Mouse (Mus musculus): ENCODE measurements around the gene Tnfrsf19. TPM values are rescaled to one million over a fixed set of nuclear protein-coding genes. Genes with fewer than 3 reads are reported as not detected.

Gene Tnfrsf19
- 4.4 and 4.7 TPM in 2 replicates for polyA plus RNA-seq (2015; fragmentation: Nextera tagmentation; extraction: Ambion mirVana)

GRCm38 (mm10) chr14:61046091-61046681 lies at the start of gene Tnfrsf19:
TSS of gene Tnfrsf19 (minus strand) at chr14:61046490.
- Histone ChIP-seq H3K27ac (replicated peaks) (no peak within 1 kb of the TSS), H3K36me3 (replicated peaks) (no peaks in the 10 kb centered on the region), H3K4me3 (replicated peaks) (peak within 1 kb of the TSS; percentile 46), H3K27me3 (peaks cover 44% of the 10 kb centered on the region), H3K9me3 (replicated peaks) (no peaks in the 10 kb centered on the region), H3K9ac (peak within 1 kb of the TSS; percentile 15; the same call in 1 of the 2 replicates), H3K4me1 (replicated peaks) (peaks cover 6% of the 10 kb centered on the region; the same call in 1 of the 2 replicates), H3K4me2 (peak within 1 kb of the TSS; percentile 64)
- WGBS (ENCODE audit: insufficient replicate concordance), result under 1% methylated on average over 38 of the region's 38 CpGs
- ATAC-seq (ENCODE audit: insufficient read depth), result peak; percentile 60; the same call in 1 of the 2 replicates

- Histone ChIP-seq H3K9me3 (replicated peaks) (no peaks in the 10 kb centered on the region), H3K4me3 (replicated peaks) (no peak overlapping the region), H3K4me1 (replicated peaks) (no peaks in the 10 kb centered on the region), H3K36me3 (replicated peaks) (no peaks in the 10 kb centered on the region), H3K9ac (no peak overlapping the region), H3K27me3 (no peaks in the 10 kb centered on the region), H3K4me2 (no peak overlapping the region), H3K27ac (replicated peaks) (no peak overlapping the region)
- 67% methylated on average over 3 of the region's 3 CpGs for WGBS (ENCODE audit: insufficient replicate concordance)
- ATAC-seq (ENCODE audit: insufficient read depth), result no peak
Measured at GRCm38 (mm10) chr14:61092073-61092472, 45.8 kb upstream of the Tnfrsf19 start.

DNA sequence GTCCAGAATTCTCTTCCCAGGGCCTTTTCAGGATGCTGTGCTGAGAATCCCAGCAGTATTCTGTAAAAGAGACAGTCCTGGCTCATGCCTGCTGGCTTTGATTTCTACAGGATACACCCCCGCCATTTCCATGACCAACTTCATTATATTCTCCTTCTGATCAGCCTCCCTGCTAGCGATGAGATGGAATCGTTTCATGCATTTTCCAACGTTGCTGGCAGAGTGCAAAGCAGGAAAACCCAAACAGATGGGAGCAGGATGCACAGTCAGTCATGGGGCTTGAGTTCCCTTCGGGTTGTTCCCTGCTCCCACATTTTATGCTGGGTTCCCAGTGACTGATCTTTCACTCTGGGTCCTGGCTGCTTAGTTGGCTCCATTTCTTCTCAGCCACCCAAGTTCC lies 44.7 kb upstream of the Tnfrsf19 start:
- Histone ChIP-seq H3K9me3 (replicated peaks) (no peaks in the 10 kb centered on the region), H3K36me3 (replicated peaks) (no peaks in the 10 kb centered on the region), H3K9ac (no peak overlapping the region), H3K27ac (replicated peaks) (no peak overlapping the region), H3K4me3 (replicated peaks) (no peak overlapping the region), H3K4me1 (replicated peaks) (no peaks in the 10 kb centered on the region), H3K27me3 (no peaks in the 10 kb centered on the region), H3K4me2 (no peak overlapping the region)
- WGBS (ENCODE audit: insufficient replicate concordance), result 63% methylated on average over 5 of the region's 5 CpGs
- ATAC-seq (ENCODE audit: insufficient read depth), result no peak

GRCm38 (mm10) chr14:61088187-61088586 lies 41.9 kb upstream of the Tnfrsf19 start:
- 59% methylated on average over 8 of the region's 8 CpGs for WGBS (ENCODE audit: insufficient replicate concordance)
- H3K27ac ChIP-seq (replicated peaks), result no peak overlapping the region
- no peaks in the 10 kb centered on the region for H3K27me3 ChIP-seq
- H3K9ac ChIP-seq, result no peak overlapping the region
- no peaks in the 10 kb centered on the region for H3K9me3 ChIP-seq (replicated peaks)
- no peak for ATAC-seq (ENCODE audit: insufficient read depth)
- H3K4me1 ChIP-seq (replicated peaks), result no peaks in the 10 kb centered on the region
- no peak overlapping the region for H3K4me3 ChIP-seq (replicated peaks)
- no peaks in the 10 kb centered on the region for H3K36me3 ChIP-seq (replicated peaks)
- no peak overlapping the region for H3K4me2 ChIP-seq

GRCm38 (mm10) chr14:61085325-61085724 lies 39.0 kb upstream of the Tnfrsf19 start:
- Histone ChIP-seq H3K36me3 (replicated peaks) (no peaks in the 10 kb centered on the region), H3K4me2 (no peak overlapping the region), H3K27ac (replicated peaks) (no peak overlapping the region), H3K27me3 (no peaks in the 10 kb centered on the region), H3K4me3 (replicated peaks) (no peak overlapping the region), H3K9ac (no peak overlapping the region), H3K4me1 (replicated peaks) (no peaks in the 10 kb centered on the region), H3K9me3 (replicated peaks) (no peaks in the 10 kb centered on the region)
- ATAC-seq (ENCODE audit: insufficient read depth), result no peak
- 52% methylated on average over 3 of the region's 3 CpGs for WGBS (ENCODE audit: insufficient replicate concordance)

DNA sequence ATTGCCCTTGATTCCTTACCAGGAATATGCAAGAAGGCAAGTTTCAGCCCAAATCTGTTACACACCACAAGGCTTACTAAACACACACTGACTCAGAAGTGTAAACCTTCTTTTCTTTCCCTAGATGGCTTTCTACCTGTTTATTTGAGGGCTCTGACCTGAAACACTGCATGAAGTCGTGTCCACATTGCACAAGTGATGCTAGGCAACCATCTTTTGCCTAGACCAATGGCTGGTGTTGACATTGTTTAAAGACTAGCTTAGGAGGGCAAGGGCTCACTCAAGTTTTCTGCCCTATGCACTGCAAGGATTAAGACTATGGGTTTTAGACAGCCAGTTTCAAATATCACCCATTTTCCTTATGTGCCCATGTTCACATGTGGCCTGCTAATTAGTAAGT lies 23.3 kb upstream of the Tnfrsf19 start:
- H3K4me3 ChIP-seq (replicated peaks), result no peak overlapping the region
- H3K4me1 ChIP-seq (replicated peaks), result 0 out of 2 replicates have a peak, but pooled peaks cover 3% of the 10 kb centered on the region
- 0 out of 2 replicates have a peak overlapping the region, but pooled peaks have one; percentile 33 for H3K27ac ChIP-seq (replicated peaks)
- H3K27me3 ChIP-seq, result no peaks in the 10 kb centered on the region
- H3K36me3 ChIP-seq (replicated peaks), result no peaks in the 10 kb centered on the region
- no peak overlapping the region for H3K9ac ChIP-seq
- H3K4me2 ChIP-seq, result no peak overlapping the region
- no peak for ATAC-seq (ENCODE audit: insufficient read depth)
- H3K9me3 ChIP-seq (replicated peaks), result no peaks in the 10 kb centered on the region
- WGBS (ENCODE audit: insufficient replicate concordance), result 29% methylated on average over 1 of the region's 1 CpGs

DNA sequence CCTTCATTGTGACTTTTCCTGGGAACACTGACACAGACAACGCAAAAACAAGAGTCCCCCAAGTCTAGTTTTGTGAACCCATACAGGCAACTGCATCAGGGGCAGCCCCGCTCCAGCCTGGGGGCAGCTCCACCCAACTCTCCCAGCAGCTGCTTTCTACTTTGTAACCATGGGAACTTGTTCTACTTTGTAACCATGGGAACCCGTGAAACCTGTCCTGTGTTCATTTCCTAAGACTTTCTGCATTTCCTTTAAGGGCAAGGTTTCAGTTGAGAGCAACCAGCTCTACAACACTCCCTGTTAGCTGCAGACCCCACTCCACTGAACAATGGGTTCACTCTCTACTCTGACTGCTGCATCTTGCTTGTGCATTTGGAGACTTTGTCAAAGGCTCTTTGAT lies 15.4 kb upstream of the Tnfrsf19 start:
- H3K27me3 ChIP-seq, result peaks cover 23% of the 10 kb centered on the region
- no peaks in the 10 kb centered on the region for H3K9me3 ChIP-seq (replicated peaks)
- ATAC-seq (ENCODE audit: insufficient read depth), result no peak
- 50% methylated on average over 3 of the region's 3 CpGs for WGBS (ENCODE audit: insufficient replicate concordance)
- no peak overlapping the region for H3K4me2 ChIP-seq
- no peak overlapping the region for H3K27ac ChIP-seq (replicated peaks)
- no peaks in the 10 kb centered on the region for H3K36me3 ChIP-seq (replicated peaks)
- H3K4me1 ChIP-seq (replicated peaks), result no peaks in the 10 kb centered on the region
- H3K9ac ChIP-seq, result no peak overlapping the region
- H3K4me3 ChIP-seq (replicated peaks), result no peak overlapping the region

DNA sequence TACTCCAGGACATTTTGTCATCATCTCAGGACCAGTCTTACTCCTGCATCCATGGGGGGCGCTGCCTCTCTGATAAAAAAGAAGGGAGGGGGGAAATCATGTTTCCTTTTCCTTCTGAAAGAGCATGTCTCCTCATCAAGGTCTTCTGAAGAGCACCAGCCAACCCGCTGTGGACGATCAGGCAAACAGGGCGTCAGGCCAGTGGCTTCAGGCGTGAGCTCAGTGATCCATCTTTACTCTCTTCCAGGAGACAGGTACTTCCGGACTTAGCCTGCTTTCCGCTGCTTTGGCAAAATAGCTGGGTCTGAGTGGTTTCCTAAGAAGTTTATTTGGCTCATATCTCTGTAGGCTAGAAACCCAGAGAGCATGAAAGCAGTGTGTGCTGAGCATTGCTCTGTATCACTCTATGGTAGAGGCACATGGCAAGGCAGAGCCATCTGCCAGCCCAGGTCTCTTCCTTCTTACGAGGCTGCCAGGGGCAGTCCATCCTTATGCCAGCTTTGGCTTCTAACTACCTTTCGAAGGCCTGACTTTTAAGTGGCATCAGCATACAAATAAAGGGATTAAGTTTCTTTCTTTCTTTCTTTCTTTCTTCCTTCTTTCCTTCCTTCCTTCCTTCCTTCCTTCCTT lies 13.1 kb upstream of the Tnfrsf19 start:
- H3K9me3 ChIP-seq (replicated peaks), result no peaks in the 10 kb centered on the region
- WGBS (ENCODE audit: insufficient replicate concordance), result 55% methylated on average over 9 of the region's 9 CpGs
- ATAC-seq (ENCODE audit: insufficient read depth), result no peak
- no peak overlapping the region for H3K4me3 ChIP-seq (replicated peaks)
- H3K27me3 ChIP-seq, result peaks cover 46% of the 10 kb centered on the region
- no peak overlapping the region for H3K4me2 ChIP-seq
- H3K4me1 ChIP-seq (replicated peaks), result no peaks in the 10 kb centered on the region
- no peak overlapping the region for H3K27ac ChIP-seq (replicated peaks)
- H3K36me3 ChIP-seq (replicated peaks), result no peaks in the 10 kb centered on the region
- no peak overlapping the region for H3K9ac ChIP-seq

GRCm38 (mm10) chr14:61056962-61057361 lies 10.7 kb upstream of the Tnfrsf19 start:
- Histone ChIP-seq H3K27me3 (peaks cover 46% of the 10 kb centered on the region), H3K4me2 (peak overlapping the region; percentile 39), H3K4me3 (replicated peaks) (0 out of 2 replicates have a peak overlapping the region, but pooled peaks have one; percentile 7), H3K36me3 (replicated peaks) (no peaks in the 10 kb centered on the region), H3K9ac (no peak overlapping the region), H3K9me3 (replicated peaks) (no peaks in the 10 kb centered on the region), H3K4me1 (replicated peaks) (no peaks in the 10 kb centered on the region), H3K27ac (replicated peaks) (no peak overlapping the region)
- ATAC-seq (ENCODE audit: insufficient read depth), result no peak
- WGBS (ENCODE audit: insufficient replicate concordance), result 4% methylated on average over 11 of the region's 11 CpGs

GRCm38 (mm10) chr14:61056445-61056844 lies 10.2 kb upstream of the Tnfrsf19 start:
- Histone ChIP-seq H3K9ac (no peak overlapping the region), H3K36me3 (replicated peaks) (no peaks in the 10 kb centered on the region), H3K9me3 (replicated peaks) (no peaks in the 10 kb centered on the region), H3K27me3 (peaks cover 46% of the 10 kb centered on the region), H3K4me3 (replicated peaks) (0 out of 2 replicates have a peak overlapping the region, but pooled peaks have one; percentile 7), H3K4me1 (replicated peaks) (no peaks in the 10 kb centered on the region), H3K4me2 (peak overlapping the region; percentile 39), H3K27ac (replicated peaks) (no peak overlapping the region)
- ATAC-seq (ENCODE audit: insufficient read depth), result no peak
- WGBS (ENCODE audit: insufficient replicate concordance), result 1% methylated on average over 16 of the region's 16 CpGs

DNA sequence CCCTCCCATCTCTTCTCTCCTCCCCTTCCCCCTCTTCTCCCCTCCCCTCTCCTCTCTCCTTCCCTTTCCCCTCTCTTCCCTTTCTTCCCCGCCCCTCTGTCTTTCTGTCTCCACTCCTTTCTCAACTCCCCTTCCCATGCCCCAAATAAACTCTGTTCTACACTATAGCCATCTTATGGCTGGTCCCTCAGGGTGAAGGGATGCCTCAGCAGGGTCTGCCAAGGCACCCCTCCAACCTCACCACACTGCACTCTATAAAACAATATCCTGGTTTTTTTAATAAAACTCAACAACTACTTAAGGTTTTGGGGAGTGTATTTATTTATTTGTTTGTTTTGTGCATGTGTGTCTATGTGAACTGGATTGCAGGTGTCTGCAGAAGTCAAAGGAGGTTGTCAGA lies 9.6 kb upstream of the Tnfrsf19 start:
- Histone ChIP-seq H3K4me2 (no peak overlapping the region), H3K9ac (no peak overlapping the region), H3K27ac (replicated peaks) (no peak overlapping the region), H3K36me3 (replicated peaks) (no peaks in the 10 kb centered on the region), H3K4me3 (replicated peaks) (no peak overlapping the region), H3K4me1 (replicated peaks) (no peaks in the 10 kb centered on the region), H3K27me3 (peaks cover 46% of the 10 kb centered on the region), H3K9me3 (replicated peaks) (no peaks in the 10 kb centered on the region)
- 39% methylated on average over 1 of the region's 1 CpGs for WGBS (ENCODE audit: insufficient replicate concordance)
- no peak for ATAC-seq (ENCODE audit: insufficient read depth)
